20 mouse cellular contexts compared by ENCODE assay signal in genomic region chr7:6801642-6802041, GRCm38 (mm10).
DNase-seq lines count a peak whose midpoint lies in the region; ATAC-seq lines count a peak whose summit lies in the region.
"Had no signal": no experiment of that assay in that cellular context is flagged by ENCODE, and none has a peak within 500 bp of the region (broad histone marks: within the 10 kb centered on the region; RNA-seq: fewer than 3 reads in every experiment).

No protein-coding gene starts in this region.

- H3K9ac ChIP-seq in embryonic facial prominence, embryonic 15.5 days, result no peak overlapping the region
- H3K9ac ChIP-seq in kidney, embryonic 14.5 days (ENCODE audit: low read depth, low read length), result no peak overlapping the region
- H3K9ac ChIP-seq in neural tube, embryonic 15.5 days (replicated peaks), result no peak overlapping the region
- H3K9ac ChIP-seq: forebrain, embryonic 15.5 days; heart, embryonic 15.5 days had no signal

- ATAC-seq in embryonic facial prominence, embryonic 15.5 days (ENCODE audit: insufficient number of reproducible peaks, low FRiP score, low TSS enrichment, low read depth), result no peak
- ATAC-seq in kidney, embryonic 14.5 days (ENCODE audit: low FRiP score, low TSS enrichment), result no peak
- no peak for ATAC-seq in neural tube, embryonic 15.5 days (ENCODE audit: low FRiP score)
- ATAC-seq: CD4-positive, CD25-positive, alpha-beta regulatory T cell, adult 4 months; forebrain, embryonic 15.5 days had no signal

- no peaks in the 10 kb centered on the region for H3K27me3 ChIP-seq in embryonic facial prominence, embryonic 15.5 days
- H3K27me3 ChIP-seq in embryonic facial prominence, embryonic 10.5 days (replicated peaks; ENCODE audit: low read depth, poor library complexity, severe bottlenecking), result no peaks in the 10 kb centered on the region
- H3K27me3 ChIP-seq in kidney, embryonic 14.5 days (ENCODE audit: control insufficient read depth, insufficient read depth, low read length), result no peaks in the 10 kb centered on the region
- no peaks in the 10 kb centered on the region for H3K27me3 ChIP-seq in neural tube, embryonic 15.5 days (replicated peaks)
- H3K27me3 ChIP-seq: forebrain, embryonic 15.5 days; heart, embryonic 15.5 days had no signal

- 66% methylated on average over 6 of the region's 6 CpGs for WGBS in embryonic facial prominence, embryonic 15.5 days
- 89% methylated on average over 6 of the region's 6 CpGs for WGBS in embryonic facial prominence, embryonic 10.5 days
- 77% methylated on average over 6 of the region's 6 CpGs for WGBS in kidney, embryonic 14.5 days
- WGBS in neural tube, embryonic 15.5 days, result 87% methylated on average over 6 of the region's 6 CpGs

- H3K4me3 ChIP-seq in embryonic facial prominence, embryonic 15.5 days (replicated peaks), result no peak overlapping the region
- H3K4me3 ChIP-seq in embryonic facial prominence, embryonic 10.5 days, result no peak overlapping the region
- no peak overlapping the region for H3K4me3 ChIP-seq in kidney, embryonic 14.5 days (ENCODE audit: low read length)
- no peak overlapping the region for H3K4me3 ChIP-seq in neural tube, embryonic 15.5 days (replicated peaks)
- H3K4me3 ChIP-seq: forebrain, embryonic 15.5 days; heart, adult 2 months; heart, embryonic 15.5 days had no signal

- H3K36me3 ChIP-seq in embryonic facial prominence, embryonic 15.5 days, result no peaks in the 10 kb centered on the region
- H3K36me3 ChIP-seq in embryonic facial prominence, embryonic 10.5 days (replicated peaks), result no peaks in the 10 kb centered on the region
- no peaks in the 10 kb centered on the region for H3K36me3 ChIP-seq in kidney, embryonic 14.5 days (ENCODE audit: control insufficient read depth, insufficient read depth, low read length)
- H3K36me3 ChIP-seq in neural tube, embryonic 15.5 days, result no peaks in the 10 kb centered on the region
- H3K36me3 ChIP-seq: forebrain, embryonic 15.5 days; G1E; heart, embryonic 15.5 days had no signal

- DNase-seq in embryonic facial prominence, embryonic 10.5 days (ENCODE audit: low spot score), result no peak
- peak; percentile 18 for DNase-seq in kidney, postnatal 14 days
- DNase-seq in neural tube, embryonic 10.5 days (ENCODE audit: extremely low spot score, low spot score), result peak; percentile 12
- no peak for DNase-seq in urinary bladder, postnatal 4 days (ENCODE audit: low spot score in 2 of 2)
- DNase-seq: adrenal gland, adult 8-10 months; adrenal gland, postnatal 36 days; B cell, adult 2 months; cerebellum, adult 2 months; cerebellum, postnatal 10 days; gastrocnemius, postnatal 10 days; heart, adult 2 months; heart, postnatal 14 days had no signal

- H3K9me3 ChIP-seq in embryonic facial prominence, embryonic 15.5 days (replicated peaks), result no peaks in the 10 kb centered on the region
- no peaks in the 10 kb centered on the region for H3K9me3 ChIP-seq in embryonic facial prominence, embryonic 10.5 days
- no peaks in the 10 kb centered on the region for H3K9me3 ChIP-seq in kidney, embryonic 14.5 days (ENCODE audit: control insufficient read depth, low read length)
- no peaks in the 10 kb centered on the region for H3K9me3 ChIP-seq in neural tube, embryonic 15.5 days (replicated peaks)
- H3K9me3 ChIP-seq: forebrain, embryonic 15.5 days; G1E; heart, embryonic 15.5 days had no signal

- H3K27ac ChIP-seq in embryonic facial prominence, embryonic 15.5 days (replicated peaks), result 0 out of 2 replicates have a peak overlapping the region, but pooled peaks have one; percentile 45
- no peak overlapping the region for H3K27ac ChIP-seq in embryonic facial prominence, embryonic 10.5 days (replicated peaks)
- no peak overlapping the region for H3K27ac ChIP-seq in kidney, embryonic 14.5 days (ENCODE audit: low read depth, low read length)
- H3K27ac ChIP-seq in neural tube, embryonic 15.5 days (replicated peaks), result no peak overlapping the region
- H3K27ac ChIP-seq: forebrain, embryonic 15.5 days; heart, adult 2 months; heart, embryonic 15.5 days had no signal

- H3K4me2 ChIP-seq in embryonic facial prominence, embryonic 15.5 days (replicated peaks), result no peak overlapping the region
- no peak overlapping the region for H3K4me2 ChIP-seq in kidney, embryonic 14.5 days (replicated peaks; ENCODE audit: low read depth, low read length)
- H3K4me2 ChIP-seq in neural tube, embryonic 15.5 days, result no peak overlapping the region
- H3K4me2 ChIP-seq: forebrain, embryonic 15.5 days; heart, embryonic 11.5 days; heart, embryonic 15.5 days had no signal

- 0 out of 2 replicates have a peak, but pooled peaks cover 3% of the 10 kb centered on the region for H3K4me1 ChIP-seq in embryonic facial prominence, embryonic 15.5 days
- H3K4me1 ChIP-seq in embryonic facial prominence, embryonic 10.5 days, result peaks cover 26% of the 10 kb centered on the region
- H3K4me1 ChIP-seq in kidney, embryonic 14.5 days (ENCODE audit: control insufficient read depth, insufficient read depth, low read length), result peaks cover 11% of the 10 kb centered on the region
- H3K4me1 ChIP-seq in neural tube, embryonic 15.5 days, result 0 out of 2 replicates have a peak, but pooled peaks cover 4% of the 10 kb centered on the region
- H3K4me1 ChIP-seq: forebrain, embryonic 15.5 days had no signal

Comparison
In these comparisons a context has a peak if more than half of its experiments do, and no peak if none do; other contexts are left out.
1. DNase-seq: peak in kidney, postnatal 14 days (single experiment) and neural tube, embryonic 10.5 days (single experiment); none in embryonic facial prominence, embryonic 10.5 days (single experiment) and urinary bladder, postnatal 4 days (0 of 2).